Mouse (Mus musculus) lung, postnatal 36 days (tissue): ENCODE data around the gene Brf1.

Source experiments
- DNase-seq: peaks from one replicate; pipeline ENCODE4 v3.0.0; 2022; ENCODE audit warnings: mixed read lengths

The Brf1 gene

GRCm38 (mm10) chr12:112974736-112975135 is 25.8 kb downstream of the Brf1 start:
- no peak for DNase-seq

- no peak for DNase-seq
Measured at GRCm38 (mm10) chr12:112969616-112970015, 30.9 kb downstream of the Brf1 start.

GRCm38 (mm10) chr12:112968943-112969342 is 31.6 kb downstream of the Brf1 start:
- no peak for DNase-seq

- no peak for DNase-seq
Measured at GRCm38 (mm10) chr12:112965783-112966182, 34.7 kb downstream of the Brf1 start.

- no peak for DNase-seq
Measured at GRCm38 (mm10) chr12:112961872-112962271, 38.6 kb downstream of the Brf1 start.

GRCm38 (mm10) chr12:112961428-112961827 is 39.1 kb downstream of the Brf1 start:
- DNase-seq: no peak

GRCm38 (mm10) chr12:112959421-112959820 is 41.1 kb downstream of the Brf1 start:
- DNase-seq: no peak

- DNase-seq: peak; percentile 72
Measured at GRCm38 (mm10) chr12:112958303-112958702, 42.2 kb downstream of the Brf1 start.

- peak; percentile 90 for DNase-seq
Measured at GRCm38 (mm10) chr12:112955800-112956199, 44.7 kb downstream of the Brf1 start.

GRCm38 (mm10) chr12:112952926-112953565 is 47.5 kb downstream of the Brf1 start:
- DNase-seq: peak; percentile 46

GRCm38 (mm10) chr12:112952433-112952832 is 48.1 kb downstream of the Brf1 start:
- DNase-seq: peak; percentile 81

- no peak for DNase-seq
Measured at GRCm38 (mm10) chr12:112951150-112951842, 49.2 kb downstream of the Brf1 start.

GRCm38 (mm10) chr12:112950761-112951129 is 49.8 kb downstream of the Brf1 start:
- no peak for DNase-seq

- peak; percentile 94 for DNase-seq
Measured at GRCm38 (mm10) chr12:112950040-112950760, 50.3 kb downstream of the Brf1 start.

GRCm38 (mm10) chr12:112947307-112947706 is 53.2 kb downstream of the Brf1 start:
- DNase-seq: peak; percentile 53

GRCm38 (mm10) chr12:112943669-112944068 is 56.8 kb downstream of the Brf1 start:
- no peak for DNase-seq

GRCm38 (mm10) chr12:112941776-112942713 is 58.5 kb downstream of the Brf1 start, which contains the start of gene Nudt14:
Gene Nudt14, minus strand, starts transcription at chr12:112942124.
- peak; percentile 86 for DNase-seq

- DNase-seq: peak; percentile 44
Measured at GRCm38 (mm10) chr12:112941156-112941775, 59.2 kb downstream of the Brf1 start.

- DNase-seq: no peak
Measured at GRCm38 (mm10) chr12:112940710-112941109, 59.8 kb downstream of the Brf1 start.

GRCm38 (mm10) chr12:112940238-112940637 is 60.3 kb downstream of the Brf1 start:
- no peak for DNase-seq

GRCm38 (mm10) chr12:112938873-112939565 is 61.5 kb downstream of the Brf1 start:
- no peak for DNase-seq
